Mouse (Mus musculus) E14TG2a.4 (cell line): ENCODE data around the gene Ncor1.

Experiments used
- CTCF ChIP-seq: conservative IDR thresholded peaks from 2 replicates; pipeline ENCODE4 v1.5.1; 2014; ENCODE audit warnings: low read length
- POU5F1 ChIP-seq: IDR thresholded peaks from 2 replicates; pipeline ENCODE4 v1.6.1; 2014; ENCODE audit warnings: low read length, borderline replicate concordance

- no peak for TF ChIP-seq CTCF
- no peak for TF ChIP-seq POU5F1
Measured at GRCm38 (mm10) chr11:62440670-62441315, 17.5 kb downstream of the Ncor1 start.
